Mouse (Mus musculus) A20 (cell line): ENCODE data around the gene 4930402F06Rik.
A peak's percentile ranks its signal among the peaks of the same experiment; 100 is the strongest.

ENCODE experiments used
- DNase-seq: peaks from one replicate; pipeline ENCODE4 v3.0.0-alpha.2; 2011; ENCODE audit warnings: low read depth, low spot score

Gene 4930402F06Rik

GRCm38 (mm10) chr2:35397096-35397495, at the start of gene 4930402F06Rik:
4930402F06Rik (minus strand) TSS chr2:35397175.
- no peak for DNase-seq

GRCm38 (mm10) chr2:35446300-35446699, 49.3 kb upstream of the 4930402F06Rik start:
- DNase-seq = peak; percentile 89

GRCm38 (mm10) chr2:35445610-35446009, 48.6 kb upstream of the 4930402F06Rik start:
- peak; percentile 81 for DNase-seq

GRCm38 (mm10) chr2:35444764-35445262, 47.8 kb upstream of the 4930402F06Rik start:
- DNase-seq = no peak

- DNase-seq = peak; percentile 53
These were observed 47.2 kb upstream of the 4930402F06Rik start for GRCm38 (mm10) chr2:35443981-35444763.

- no peak for DNase-seq
These were observed 46.4 kb upstream of the 4930402F06Rik start for GRCm38 (mm10) chr2:35443325-35443724.

GRCm38 (mm10) chr2:35442079-35442478, 45.1 kb upstream of the 4930402F06Rik start:
- DNase-seq = no peak

- DNase-seq = no peak
These were observed 44.4 kb upstream of the 4930402F06Rik start for GRCm38 (mm10) chr2:35441419-35441818.

GRCm38 (mm10) chr2:35440480-35440879, 43.5 kb upstream of the 4930402F06Rik start:
- no peak for DNase-seq

GRCm38 (mm10) chr2:35437796-35438195, 40.8 kb upstream of the 4930402F06Rik start:
- no peak for DNase-seq

GRCm38 (mm10) chr2:35434576-35435123, 37.7 kb upstream of the 4930402F06Rik start:
- DNase-seq = no peak

- no peak for DNase-seq
These were observed 36.5 kb upstream of the 4930402F06Rik start for GRCm38 (mm10) chr2:35433428-35433827.

GRCm38 (mm10) chr2:35432472-35432871, 35.5 kb upstream of the 4930402F06Rik start:
- DNase-seq = no peak

GRCm38 (mm10) chr2:35432011-35432410, 35.0 kb upstream of the 4930402F06Rik start:
- DNase-seq = no peak

GRCm38 (mm10) chr2:35430806-35431205, 33.8 kb upstream of the 4930402F06Rik start:
- DNase-seq = no peak

- DNase-seq = no peak
These were observed 31.8 kb upstream of the 4930402F06Rik start for GRCm38 (mm10) chr2:35428615-35429300.

- no peak for DNase-seq
These were observed 30.6 kb upstream of the 4930402F06Rik start for GRCm38 (mm10) chr2:35427559-35427958.

GRCm38 (mm10) chr2:35423711-35424339, 26.9 kb upstream of the 4930402F06Rik start:
- no peak for DNase-seq

- no peak for DNase-seq
These were observed 25.4 kb upstream of the 4930402F06Rik start for GRCm38 (mm10) chr2:35422384-35422783.

- no peak for DNase-seq
These were observed 23.7 kb upstream of the 4930402F06Rik start for GRCm38 (mm10) chr2:35420681-35421080.

GRCm38 (mm10) chr2:35419671-35420070, 22.7 kb upstream of the 4930402F06Rik start:
- no peak for DNase-seq

GRCm38 (mm10) chr2:35419243-35419642, 22.3 kb upstream of the 4930402F06Rik start:
- DNase-seq = no peak
